Mouse (Mus musculus): ENCODE measurements around the gene Fam173b.

DNA sequence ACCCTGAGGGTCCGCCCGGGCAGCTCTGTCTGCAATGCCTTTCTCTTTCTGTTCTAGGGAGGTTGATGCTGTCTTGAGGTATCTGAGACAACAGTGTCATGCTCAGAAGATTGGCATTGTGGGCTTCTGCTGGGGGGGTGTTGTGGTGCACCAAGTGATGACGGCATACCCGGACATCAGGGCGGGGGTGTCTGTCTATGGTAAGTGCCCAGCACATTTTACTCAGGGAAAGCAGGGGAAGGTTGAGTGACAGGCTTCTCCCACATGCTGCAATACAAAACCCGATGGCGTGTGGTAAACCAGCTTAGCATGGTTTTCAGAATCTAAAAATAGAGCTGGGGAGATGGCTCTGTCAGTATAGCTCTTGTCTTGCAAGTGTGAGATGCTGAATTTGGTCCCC, 16.4 kb upstream of the Fam173b start:
- TF ChIP-seq CTCF (IDR thresholded peaks at IDR 0.05; ENCODE audit: low read depth) (no peak), EP300 (IDR thresholded peaks at IDR 0.05; ENCODE audit: low read depth) (no peak)
